Mouse (Mus musculus) heart, embryonic 11.5 days (tissue): Measurements from ENCODE around the gene Ctcf. TPM values are rescaled to one million over a fixed set of nuclear protein-coding genes. Genes with fewer than 3 reads are reported as not detected.

Experiments used
- ATAC-seq: fragments of 200-750 bp; cut with Nextera tagmentation; replicated peaks from 2 replicates; pipeline ENCODE4 v1.8.0; 2017; ENCODE audit warnings: moderate library complexity; ENCODE audit not compliant: insufficient number of reproducible peaks, low FRiP score, low TSS enrichment
- H3K27ac ChIP-seq: fragments of 300-500 bp; sonication (generic); 2 replicates; pipeline ENCODE4 v1.5.1; 2014; ENCODE audit warnings: mild to moderate bottlenecking, low read depth, low read length
- H3K27me3 ChIP-seq: fragments of 300-500 bp; sonication (generic); 2 replicates; pipeline ENCODE4 v1.6.1; 2014; ENCODE audit warnings: mild to moderate bottlenecking, low read length, mixed read lengths; ENCODE audit not compliant: control insufficient read depth, insufficient read depth
- H3K36me3 ChIP-seq: fragments of 300-500 bp; sonication (generic); 2 replicates; pipeline ENCODE4 v1.6.1; 2014; ENCODE audit warnings: mild to moderate bottlenecking, low read length, moderate library complexity, mixed read lengths; ENCODE audit not compliant: control insufficient read depth, insufficient read depth
- H3K4me1 ChIP-seq: fragments of 300-500 bp; sonication (generic); 2 replicates; pipeline ENCODE4 v1.6.1; 2014; ENCODE audit warnings: low read length; ENCODE audit not compliant: control insufficient read depth, insufficient read depth
- H3K4me2 ChIP-seq: fragments of 300-500 bp; sonication (generic); 2 replicates; pipeline ENCODE4 v1.6.1; 2014; ENCODE audit warnings: mild to moderate bottlenecking, moderate library complexity
- H3K4me3 ChIP-seq: fragments of 300-500 bp; sonication (generic); 2 replicates; pipeline ENCODE4 v1.5.1; 2014; ENCODE audit warnings: low read depth, low read length
- H3K9ac ChIP-seq: fragments of 300-500 bp; sonication (generic); 2 replicates; pipeline ENCODE4 v1.6.1; 2014; ENCODE audit warnings: mild to moderate bottlenecking, low read depth, low read length, moderate library complexity
- H3K9me3 ChIP-seq: fragments of 300-500 bp; sonication (generic); replicated peaks from 2 replicates; pipeline ENCODE4 v1.6.1; 2016; ENCODE audit warnings: low read length; ENCODE audit not compliant: control insufficient read depth
- WGBS: fragments of 180-500 bp; shearing (Covaris S2); extraction: QIAGEN DNeasy Blood & Tissue Kit; methylation state at CpG from one replicate; pipeline ENCODE4 v1.1.7; 2014; ENCODE audit not compliant: insufficient replicate concordance; 5-methylcytosine and 5-hydroxymethylcytosine counted together
- polyA plus RNA-seq: library from polyadenylated mRNA; unstranded; fragments of >200 nt; fragmentation: Nextera tagmentation; extraction: Ambion mirVana; gene quantifications from 2 replicates; pipeline ENCODE4 v1.2.1, GENCODE M21; 2014

Gene Ctcf
- polyA plus RNA-seq, 1 experiment from 2014 or later, result 66.3 TPM

- H3K4me1 ChIP-seq, result peaks cover 17% of the 10 kb centered on the region
- H3K27ac ChIP-seq, result no peak overlapping the region
- 0 out of 2 replicates have a peak, but pooled peaks cover 3% of the 10 kb centered on the region for H3K36me3 ChIP-seq
- H3K27me3 ChIP-seq, result peaks cover 16% of the 10 kb centered on the region
- no peak for ATAC-seq
- no peak overlapping the region for H3K4me2 ChIP-seq
- H3K4me3 ChIP-seq, result no peak overlapping the region
- H3K9ac ChIP-seq, result no peak overlapping the region
- WGBS, result 56% methylated on average over 35 of the region's 35 CpGs
- H3K9me3 ChIP-seq, result no peaks in the 10 kb centered on the region
These were observed 53.1 kb downstream of the Ctcf start for GRCm38 (mm10) chr8:105689256-105689982.

- Histone ChIP-seq H3K27ac (no peak overlapping the region), H3K36me3 (0 out of 2 replicates have a peak, but pooled peaks cover 3% of the 10 kb centered on the region), H3K9me3 (no peaks in the 10 kb centered on the region), H3K4me3 (no peak overlapping the region), H3K4me2 (no peak overlapping the region), H3K27me3 (peaks cover 19% of the 10 kb centered on the region), H3K9ac (no peak overlapping the region), H3K4me1 (peaks cover 19% of the 10 kb centered on the region)
- ATAC-seq, result no peak
- 85% methylated on average over 9 of the region's 9 CpGs for WGBS
These were observed 53.6 kb downstream of the Ctcf start for GRCm38 (mm10) chr8:105689983-105690360.

GRCm38 (mm10) chr8:105690978-105691377 lies 54.6 kb downstream of the Ctcf start:
- WGBS, result 72% methylated on average over 14 of the region's 14 CpGs
- ATAC-seq, result no peak
- no peak overlapping the region for H3K27ac ChIP-seq
- no peaks in the 10 kb centered on the region for H3K9me3 ChIP-seq
- no peak overlapping the region for H3K4me2 ChIP-seq
- H3K4me1 ChIP-seq, result peaks cover 13% of the 10 kb centered on the region
- peaks cover 24% of the 10 kb centered on the region for H3K27me3 ChIP-seq
- H3K36me3 ChIP-seq, result 0 out of 2 replicates have a peak, but pooled peaks cover 3% of the 10 kb centered on the region
- no peak overlapping the region for H3K4me3 ChIP-seq
- H3K9ac ChIP-seq, result no peak overlapping the region

GRCm38 (mm10) chr8:105692449-105693182 lies 56.2 kb downstream of the Ctcf start:
- Histone ChIP-seq H3K4me1 (peaks cover 12% of the 10 kb centered on the region), H3K27me3 (peaks cover 24% of the 10 kb centered on the region), H3K9me3 (no peaks in the 10 kb centered on the region), H3K27ac (no peak overlapping the region), H3K4me2 (no peak overlapping the region), H3K4me3 (no peak overlapping the region), H3K36me3 (0 out of 2 replicates have a peak, but pooled peaks cover 3% of the 10 kb centered on the region), H3K9ac (no peak overlapping the region)
- WGBS, result 90% methylated on average over 11 of the region's 11 CpGs
- ATAC-seq, result no peak

- ATAC-seq, result no peak
- 5% methylated on average over 30 of the region's 30 CpGs for WGBS
- peak overlapping the region; percentile 46 for H3K4me3 ChIP-seq
- H3K9me3 ChIP-seq, result no peaks in the 10 kb centered on the region
- H3K27ac ChIP-seq, result no peak overlapping the region
- H3K4me2 ChIP-seq, result peak overlapping the region; percentile 95
- H3K4me1 ChIP-seq, result peaks cover 10% of the 10 kb centered on the region
- peaks cover 3% of the 10 kb centered on the region; the same call in 1 of the 2 replicates for H3K36me3 ChIP-seq
- H3K9ac ChIP-seq, result 0 out of 2 replicates have a peak overlapping the region, but pooled peaks have one; percentile 17
- peaks cover 24% of the 10 kb centered on the region for H3K27me3 ChIP-seq
These were observed 57.3 kb downstream of the Ctcf start for GRCm38 (mm10) chr8:105693648-105694047.

- WGBS, result 9% methylated on average over 40 of the region's 40 CpGs
- Histone ChIP-seq H3K27ac (no peak overlapping the region), H3K4me1 (peaks cover 10% of the 10 kb centered on the region), H3K9ac (0 out of 2 replicates have a peak overlapping the region, but pooled peaks have one; percentile 17), H3K36me3 (peaks cover 3% of the 10 kb centered on the region; the same call in 1 of the 2 replicates), H3K9me3 (no peaks in the 10 kb centered on the region), H3K4me2 (peak overlapping the region; percentile 95), H3K4me3 (peak overlapping the region; percentile 46), H3K27me3 (peaks cover 24% of the 10 kb centered on the region)
- ATAC-seq, result no peak
These were observed 57.9 kb downstream of the Ctcf start for GRCm38 (mm10) chr8:105694051-105694799.

GRCm38 (mm10) chr8:105695080-105695780 lies 58.9 kb downstream of the Ctcf start:
- Histone ChIP-seq H3K9me3 (no peaks in the 10 kb centered on the region), H3K4me1 (peaks cover 14% of the 10 kb centered on the region), H3K4me3 (no peak overlapping the region), H3K27me3 (peaks cover 21% of the 10 kb centered on the region), H3K27ac (no peak overlapping the region), H3K9ac (no peak overlapping the region), H3K4me2 (no peak overlapping the region), H3K36me3 (peaks cover 3% of the 10 kb centered on the region; the same call in 1 of the 2 replicates)
- 72% methylated on average over 30 of the region's 30 CpGs for WGBS
- no peak for ATAC-seq
